In the genomic region with DNA sequence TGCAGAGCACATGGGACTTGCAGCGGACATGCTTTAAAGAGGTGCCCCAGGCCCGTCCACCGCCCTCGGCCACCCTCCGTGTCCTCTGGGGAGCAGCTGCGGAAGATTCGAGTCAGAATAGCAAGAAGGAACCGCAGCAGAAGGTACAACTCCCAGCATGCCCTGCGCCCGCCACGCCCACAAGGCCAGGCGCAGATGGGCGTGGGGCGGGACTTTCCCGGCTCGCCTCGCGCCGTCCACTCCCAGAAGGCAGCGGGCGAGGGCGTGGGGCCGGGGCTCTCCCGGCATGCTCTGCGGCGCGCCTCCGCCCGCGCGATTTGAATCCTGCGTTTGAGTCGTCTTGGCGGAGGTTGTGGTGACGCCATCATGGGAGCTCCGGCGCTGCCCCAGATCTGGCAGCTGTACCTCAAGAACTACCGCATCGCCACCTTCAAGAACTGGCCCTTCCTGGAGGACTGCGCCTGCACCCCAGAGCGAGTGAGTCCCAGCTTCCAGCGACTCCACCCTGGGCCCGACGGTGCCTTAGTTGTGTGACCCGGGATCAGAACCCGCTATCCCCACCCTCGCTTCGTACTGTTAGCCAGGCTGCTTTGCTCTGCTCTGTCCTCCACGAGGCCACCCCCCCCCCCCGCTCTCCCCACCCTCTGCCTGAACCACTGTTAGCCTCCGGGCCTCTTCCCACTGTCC, we compare ENCODE assay signal across 8 mouse cellular contexts. TPM values are rescaled to one million over a fixed set of nuclear protein-coding genes. Genes with fewer than 3 reads are reported as not detected.
DNase-seq lines count a peak whose midpoint lies in the region; ATAC-seq lines count a peak whose summit lies in the region.

Gene Birc5, plus strand, starts transcription at position 267 of the 687 bp plus-strand sequence.

- peak within 1 kb of the TSS; percentile 94 for H3K9ac ChIP-seq in hindbrain, embryonic 16.5 days (ENCODE audit: low read depth, low read length)

- peak; percentile 97 for ATAC-seq in hindbrain, embryonic 16.5 days

- peak within 1 kb of the TSS; percentile 99 for H3K27ac ChIP-seq in hindbrain, embryonic 16.5 days (ENCODE audit: low read depth, low read length)

- 0% methylated on average over 50 of the region's 51 CpGs for WGBS in hindbrain, embryonic 16.5 days

- H3K4me3 ChIP-seq in hindbrain, embryonic 16.5 days (ENCODE audit: low read length): peak within 1 kb of the TSS; percentile 73

- H3K4me2 ChIP-seq in hindbrain, embryonic 16.5 days (ENCODE audit: low read length): peak within 1 kb of the TSS; percentile 95

- no peaks in the 10 kb centered on the region for H3K27me3 ChIP-seq in hindbrain, embryonic 16.5 days (replicated peaks; ENCODE audit: control insufficient read depth, insufficient read depth, low read length)

- H3K9me3 ChIP-seq in hindbrain, embryonic 16.5 days (ENCODE audit: control insufficient read depth, low read length): no peaks in the 10 kb centered on the region

- peaks cover 12% of the 10 kb centered on the region for H3K4me1 ChIP-seq in hindbrain, embryonic 16.5 days (ENCODE audit: control insufficient read depth, insufficient read depth, low read depth, low read length)

- DNase-seq in ZHBTc4 (ENCODE audit: low read depth, low spot score): peak; percentile 99
- DNase-seq in cerebellum, postnatal 4 days (ENCODE audit: low spot score in 2 of 2): peak; percentile 89 to 97
- DNase-seq in gastrocnemius, adult 18-20 months (ENCODE audit: low spot score): peak; percentile 94
- DNase-seq in left cerebral cortex, adult 18-20 months (ENCODE audit: low spot score in 2 of 2): peak; percentile 95 to 97
- DNase-seq in lung, postnatal 4 days: peak; percentile 98 to 99
- DNase-seq in retina, postnatal 1 day: peak; percentile 98
- peak; percentile 99 for DNase-seq in thymus, postnatal 4 days

- H3K36me3 ChIP-seq in hindbrain, embryonic 16.5 days (ENCODE audit: control insufficient read depth, insufficient read depth, low read length): no peaks in the 10 kb centered on the region

RNA-seq across cellular contexts. Expression of gene Birc5, which starts in this region (rescaled TPM):
- not detected for total RNA-seq in gastrocnemius, adult 18-20 months (2021)
- polyA plus RNA-seq in hindbrain, embryonic 16.5 days (2015; fragmentation: Nextera tagmentation; extraction: Ambion mirVana): 37.9 and 42.9 TPM in 2 replicates
- total RNA-seq in left cerebral cortex, adult 18-20 months (2021): under 1 TPM; 0.65 to 0.87 TPM

Comparison
In these comparisons a context has a peak if more than half of its experiments do, and no peak if none do; other contexts are left out.
1. Peak in every context shown above with its lines: DNase-seq, ATAC-seq, H3K4me3 ChIP-seq and H3K27ac ChIP-seq.
2. Peak in DNase-seq in gastrocnemius, adult 18-20 months; RNA of the gene not detected or under 1 TPM.
3. Peak in DNase-seq in left cerebral cortex, adult 18-20 months; RNA of the gene not detected or under 1 TPM.